Mouse (Mus musculus): ENCODE data around the gene Spocd1. TPM values are rescaled to one million over a fixed set of nuclear protein-coding genes. Genes with fewer than 3 reads are reported as not detected.

Gene Spocd1
- polyA plus RNA-seq, 1 experiment from 2014 or later, result not detected

DNA sequence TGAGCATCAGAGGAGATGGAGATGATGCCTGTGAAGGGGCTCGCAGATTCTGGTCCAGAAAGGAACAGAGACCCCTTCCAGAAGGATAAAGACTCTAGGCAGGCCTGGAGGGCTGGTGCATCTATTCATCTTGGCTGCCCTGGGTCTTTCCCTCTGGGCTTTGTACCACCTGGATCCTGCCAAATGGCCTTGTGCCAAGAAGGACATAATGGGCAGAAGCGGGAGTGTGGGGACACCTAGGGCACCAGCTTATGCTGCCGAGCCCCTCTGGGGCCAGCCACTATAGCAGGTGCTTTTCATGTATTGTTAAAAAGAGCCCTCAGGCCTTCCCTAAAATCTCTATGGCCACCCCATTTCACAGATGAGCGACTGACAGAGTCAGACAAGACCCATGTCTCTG, 49.2 kb downstream of the Spocd1 start:
- no peaks in the 10 kb centered on the region for H3K27me3 ChIP-seq (replicated peaks; ENCODE audit: control insufficient read depth, insufficient read depth, low read length)
- no peak overlapping the region for H3K27ac ChIP-seq (ENCODE audit: low read length)
- no peaks in the 10 kb centered on the region for H3K9me3 ChIP-seq (ENCODE audit: control insufficient read depth, low read length)
- H3K4me3 ChIP-seq (replicated peaks; ENCODE audit: low read length), result no peak overlapping the region
- peaks cover 16% of the 10 kb centered on the region for H3K4me1 ChIP-seq (replicated peaks; ENCODE audit: control insufficient read depth, insufficient read depth, low read length)
- H3K4me2 ChIP-seq (ENCODE audit: low read length), result no peak overlapping the region
- 32% methylated on average over 4 of the region's 4 CpGs for WGBS
- no peak overlapping the region for H3K9ac ChIP-seq (replicated peaks; ENCODE audit: low read depth, low read length)
- no peaks in the 10 kb centered on the region for H3K36me3 ChIP-seq (ENCODE audit: control insufficient read depth, insufficient read depth)
- no peak for ATAC-seq

DNA sequence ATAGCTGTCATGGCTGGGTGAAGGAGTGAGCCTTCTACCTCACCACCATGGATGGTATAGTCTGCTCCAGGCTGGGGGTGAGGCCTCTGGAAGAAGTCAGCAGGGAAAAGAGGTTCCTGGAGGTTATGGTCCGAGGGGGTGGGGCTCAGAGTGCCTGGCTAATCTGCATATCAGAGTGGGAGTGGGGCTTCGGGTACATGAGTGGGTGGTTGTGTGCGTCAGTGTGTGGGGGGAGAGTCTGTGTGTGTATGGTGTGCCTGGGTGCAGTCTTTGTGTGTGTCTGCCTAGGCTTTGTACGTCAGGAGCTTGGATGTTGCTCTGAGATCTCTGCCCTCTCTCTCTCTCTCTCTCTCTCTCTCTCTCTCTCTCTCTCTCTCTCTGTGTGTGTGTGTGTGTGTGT, 49.9 kb downstream of the Spocd1 start:
- WGBS, result 75% methylated on average over 4 of the region's 4 CpGs
- Histone ChIP-seq H3K9me3 (ENCODE audit: control insufficient read depth, low read length) (no peaks in the 10 kb centered on the region), H3K27ac (ENCODE audit: low read length) (no peak overlapping the region), H3K4me1 (replicated peaks; ENCODE audit: control insufficient read depth, insufficient read depth, low read length) (peaks cover 23% of the 10 kb centered on the region), H3K4me3 (replicated peaks; ENCODE audit: low read length) (no peak overlapping the region), H3K4me2 (ENCODE audit: low read length) (no peak overlapping the region), H3K27me3 (replicated peaks; ENCODE audit: control insufficient read depth, insufficient read depth, low read length) (no peaks in the 10 kb centered on the region), H3K9ac (replicated peaks; ENCODE audit: low read depth, low read length) (no peak overlapping the region), H3K36me3 (ENCODE audit: control insufficient read depth, insufficient read depth) (no peaks in the 10 kb centered on the region)
- ATAC-seq, result no peak

DNA sequence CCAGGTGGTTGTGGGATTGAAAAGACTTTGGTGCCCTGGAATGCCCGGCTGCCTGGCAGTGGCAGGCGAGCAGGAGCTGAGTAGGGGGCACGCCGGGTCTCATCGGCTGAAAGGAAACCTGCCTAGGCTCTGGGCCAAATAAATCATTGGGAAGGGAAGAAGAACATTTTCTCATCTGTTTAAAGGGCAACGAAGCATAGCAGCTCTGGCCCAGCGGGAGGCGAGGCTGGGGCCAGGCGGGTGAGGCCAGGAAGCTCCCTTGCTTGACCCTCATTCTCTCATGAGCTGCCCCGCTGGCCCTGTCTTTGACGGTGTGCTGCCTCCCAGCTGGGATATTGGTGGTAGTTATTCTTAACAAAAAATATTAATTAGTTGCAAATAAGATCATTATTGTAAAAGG, 52.6 kb downstream of the Spocd1 start:
- no peak for ATAC-seq
- H3K4me2 ChIP-seq (ENCODE audit: low read length), result no peak overlapping the region
- H3K9ac ChIP-seq (replicated peaks; ENCODE audit: low read depth, low read length), result no peak overlapping the region
- H3K36me3 ChIP-seq (ENCODE audit: control insufficient read depth, insufficient read depth), result no peaks in the 10 kb centered on the region
- 0 out of 2 replicates have a peak, but pooled peaks cover 1% of the 10 kb centered on the region for H3K27me3 ChIP-seq (replicated peaks; ENCODE audit: control insufficient read depth, insufficient read depth, low read length)
- 23% methylated on average over 11 of the region's 11 CpGs for WGBS
- no peak overlapping the region for H3K27ac ChIP-seq (ENCODE audit: low read length)
- H3K4me1 ChIP-seq (replicated peaks; ENCODE audit: control insufficient read depth, insufficient read depth, low read length), result peaks cover 36% of the 10 kb centered on the region
- H3K9me3 ChIP-seq (ENCODE audit: control insufficient read depth, low read length), result no peaks in the 10 kb centered on the region
- H3K4me3 ChIP-seq (replicated peaks; ENCODE audit: low read length), result no peak overlapping the region

- Histone ChIP-seq H3K4me1 (replicated peaks; ENCODE audit: control insufficient read depth, insufficient read depth, low read length) (peaks cover 50% of the 10 kb centered on the region), H3K4me2 (ENCODE audit: low read length) (no peak overlapping the region), H3K27me3 (replicated peaks; ENCODE audit: control insufficient read depth, insufficient read depth, low read length) (0 out of 2 replicates have a peak, but pooled peaks cover 2% of the 10 kb centered on the region), H3K36me3 (ENCODE audit: control insufficient read depth, insufficient read depth) (no peaks in the 10 kb centered on the region), H3K9me3 (ENCODE audit: control insufficient read depth, low read length) (no peaks in the 10 kb centered on the region), H3K27ac (ENCODE audit: low read length) (peak overlapping the region; percentile 6), H3K9ac (replicated peaks; ENCODE audit: low read depth, low read length) (no peak overlapping the region), H3K4me3 (replicated peaks; ENCODE audit: low read length) (no peak overlapping the region)
- WGBS, result 16% methylated on average over 5 of the region's 5 CpGs
- no peak for ATAC-seq
Measured at GRCm38 (mm10) chr4:129983046-129983445, 54.0 kb downstream of the Spocd1 start.

DNA sequence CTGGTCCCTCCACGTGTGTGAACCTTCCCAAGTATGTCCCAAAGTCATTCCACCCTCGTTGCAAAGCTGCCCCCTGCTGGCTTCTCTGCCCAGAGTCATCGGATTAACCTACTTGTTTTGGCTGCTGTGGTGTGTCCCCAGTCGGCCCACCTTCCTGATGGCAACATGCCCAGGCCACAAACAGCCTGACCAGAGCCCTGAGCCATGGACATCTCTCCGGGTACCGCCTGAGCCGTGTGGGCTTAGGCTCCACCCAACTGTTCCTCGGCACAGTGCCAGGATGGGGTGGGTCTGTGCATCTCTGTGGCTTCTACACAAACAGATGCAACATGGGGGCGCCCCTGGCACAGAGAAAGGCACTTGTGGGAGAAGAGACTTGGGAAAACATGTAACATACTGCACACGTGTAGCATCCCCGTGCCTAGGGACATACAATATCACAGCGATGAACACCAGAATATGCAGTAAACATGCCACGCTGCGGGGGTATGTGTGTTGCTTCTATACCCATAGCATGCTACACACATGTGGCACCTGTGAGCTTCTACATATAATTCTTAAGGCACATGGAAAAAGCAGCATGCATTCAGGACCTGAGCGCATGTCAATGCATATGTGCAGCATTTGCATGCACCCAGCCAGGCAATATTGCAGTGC, 54.8 kb downstream of the Spocd1 start:
- Histone ChIP-seq H3K4me1 (replicated peaks; ENCODE audit: control insufficient read depth, insufficient read depth, low read length) (peaks cover 55% of the 10 kb centered on the region), H3K27ac (ENCODE audit: low read length) (peak overlapping the region; percentile 58), H3K9ac (replicated peaks; ENCODE audit: low read depth, low read length) (peak overlapping the region; percentile 68), H3K9me3 (ENCODE audit: control insufficient read depth, low read length) (no peaks in the 10 kb centered on the region), H3K36me3 (ENCODE audit: control insufficient read depth, insufficient read depth) (no peaks in the 10 kb centered on the region), H3K4me3 (replicated peaks; ENCODE audit: low read length) (peak overlapping the region; percentile 63), H3K27me3 (replicated peaks; ENCODE audit: control insufficient read depth, insufficient read depth, low read length) (0 out of 2 replicates have a peak, but pooled peaks cover 2% of the 10 kb centered on the region), H3K4me2 (ENCODE audit: low read length) (peak overlapping the region; percentile 89)
- ATAC-seq, result peak; percentile 32; the same call in 1 of the 2 replicates
- WGBS, result 1% methylated on average over 15 of the region's 15 CpGs

- Histone ChIP-seq H3K36me3 (ENCODE audit: control insufficient read depth, insufficient read depth) (no peaks in the 10 kb centered on the region), H3K9ac (replicated peaks; ENCODE audit: low read depth, low read length) (peak within 1 kb of the TSS; percentile 68), H3K9me3 (ENCODE audit: control insufficient read depth, low read length) (no peaks in the 10 kb centered on the region), H3K27me3 (replicated peaks; ENCODE audit: control insufficient read depth, insufficient read depth, low read length) (0 out of 2 replicates have a peak, but pooled peaks cover 2% of the 10 kb centered on the region), H3K4me1 (replicated peaks; ENCODE audit: control insufficient read depth, insufficient read depth, low read length) (peaks cover 60% of the 10 kb centered on the region), H3K27ac (ENCODE audit: low read length) (peak within 1 kb of the TSS; percentile 79), H3K4me2 (ENCODE audit: low read length) (peak within 1 kb of the TSS; percentile 89), H3K4me3 (replicated peaks; ENCODE audit: low read length) (peak within 1 kb of the TSS; percentile 63)
- 0% methylated on average over 26 of the region's 77 CpGs for WGBS
- ATAC-seq, result peak; percentile 29
Measured at GRCm38 (mm10) chr4:129984421-129985061, 55.5 kb downstream of the Spocd1 start, which contains the start of gene Adgrb2. Adgrb2 (plus strand) TSS chr4:129984870.

GRCm38 (mm10) chr4:129985161-129985670, 56.2 kb downstream of the Spocd1 start:
- ATAC-seq, result 0 out of 2 replicates have a peak, but pooled peaks have one; percentile 2
- H3K27ac ChIP-seq (ENCODE audit: low read length), result peak overlapping the region; percentile 79

DNA sequence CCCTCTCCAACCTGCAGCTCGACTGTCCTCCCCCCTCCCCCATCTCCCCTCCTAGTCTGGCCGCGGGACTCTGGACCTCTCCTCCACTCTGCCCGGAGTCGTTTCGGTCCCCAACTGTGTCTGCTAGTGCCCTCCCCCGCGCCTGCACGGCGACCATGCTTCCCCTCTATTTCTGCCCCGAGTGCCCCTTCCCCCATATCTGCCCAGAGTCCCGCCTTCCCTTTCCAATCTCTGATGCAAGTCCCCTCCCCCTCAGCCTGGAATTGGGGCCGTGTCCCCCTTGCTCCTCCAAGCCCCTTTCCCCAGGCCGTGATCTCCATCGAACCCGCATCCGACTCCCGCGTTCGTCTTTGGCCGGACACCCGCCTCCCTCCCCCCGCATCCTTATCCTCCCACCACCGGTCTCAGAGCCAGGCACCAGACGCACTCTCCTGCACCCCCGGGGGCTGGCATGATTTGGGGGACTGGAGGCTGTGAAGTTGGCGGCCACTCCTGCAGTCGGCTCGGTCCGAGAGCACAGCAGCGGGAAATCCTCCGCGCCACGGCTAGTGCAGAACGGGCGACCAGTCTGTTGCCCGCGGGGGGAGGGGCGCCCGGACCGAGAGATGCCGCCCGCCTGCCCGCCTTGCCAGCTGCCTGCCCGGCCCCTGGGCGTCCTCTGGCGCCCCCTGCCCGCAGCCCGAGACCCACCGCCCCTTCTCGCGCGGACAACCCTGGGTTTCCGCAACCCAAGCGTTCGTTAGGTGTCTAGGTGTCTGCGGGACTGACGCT, 56.8 kb downstream of the Spocd1 start:
- Histone ChIP-seq H3K4me1 (replicated peaks; ENCODE audit: control insufficient read depth, insufficient read depth, low read length) (peaks cover 67% of the 10 kb centered on the region), H3K36me3 (ENCODE audit: control insufficient read depth, insufficient read depth) (no peaks in the 10 kb centered on the region), H3K4me3 (replicated peaks; ENCODE audit: low read length) (peak overlapping the region; percentile 63), H3K4me2 (ENCODE audit: low read length) (peak overlapping the region; percentile 89), H3K27ac (ENCODE audit: low read length) (no peak overlapping the region), H3K9me3 (ENCODE audit: control insufficient read depth, low read length) (no peaks in the 10 kb centered on the region), H3K27me3 (replicated peaks; ENCODE audit: control insufficient read depth, insufficient read depth, low read length) (0 out of 2 replicates have a peak, but pooled peaks cover 2% of the 10 kb centered on the region), H3K9ac (replicated peaks; ENCODE audit: low read depth, low read length) (peak overlapping the region; percentile 68)
- WGBS, result under 1% methylated on average over 53 of the region's 58 CpGs
- peak; percentile 29 for ATAC-seq

More at GRCm38 (mm10) chr4:129985161-129985670, 56.2 kb downstream of the Spocd1 start:
- Histone ChIP-seq H3K9me3 (ENCODE audit: control insufficient read depth, low read length) (no peaks in the 10 kb centered on the region), H3K27me3 (replicated peaks; ENCODE audit: control insufficient read depth, insufficient read depth, low read length) (0 out of 2 replicates have a peak, but pooled peaks cover 2% of the 10 kb centered on the region), H3K4me1 (replicated peaks; ENCODE audit: control insufficient read depth, insufficient read depth, low read length) (peaks cover 65% of the 10 kb centered on the region), H3K4me2 (ENCODE audit: low read length) (peak overlapping the region; percentile 89), H3K9ac (replicated peaks; ENCODE audit: low read depth, low read length) (peak overlapping the region; percentile 68), H3K36me3 (ENCODE audit: control insufficient read depth, insufficient read depth) (no peaks in the 10 kb centered on the region), H3K4me3 (replicated peaks; ENCODE audit: low read length) (peak overlapping the region; percentile 63)
- 0% methylated on average over 35 of the region's 48 CpGs for WGBS
